Mouse (Mus musculus) T-helper 17 cell (primary cell): ENCODE measurements around the gene Slc6a2.

Experiments used
- in situ Hi-C, 2 experiments: fragments of 300-600 bp; cut with MboI, MseI; formaldehyde crosslinking; loops; 1 replicate in 1 of 2; 2 replicates in 1 of 2; pipeline ENCODE4 v1.15.1; 2025; ENCODE audit warnings: high pct_unique_total_duplicates in 2 of 2

Gene Slc6a2

GRCm38 (mm10) chr8:93021738-93022137 lies 61.9 kb downstream of the Slc6a2 start:
- in situ Hi-C loops = loop anchor here in 1 of 2 experiments (5.0 to 25.0 kb wide), 2 partner anchors 76 to 1191 kb away; partner anchors contain the start of gene Nup93

- in situ Hi-C loops = no loop called here
Measured at GRCm38 (mm10) chr8:93030664-93031063, 70.8 kb downstream of the Slc6a2 start.

- in situ Hi-C loops = no loop called here
Measured at GRCm38 (mm10) chr8:93038831-93039230, 79.0 kb downstream of the Slc6a2 start.

DNA sequence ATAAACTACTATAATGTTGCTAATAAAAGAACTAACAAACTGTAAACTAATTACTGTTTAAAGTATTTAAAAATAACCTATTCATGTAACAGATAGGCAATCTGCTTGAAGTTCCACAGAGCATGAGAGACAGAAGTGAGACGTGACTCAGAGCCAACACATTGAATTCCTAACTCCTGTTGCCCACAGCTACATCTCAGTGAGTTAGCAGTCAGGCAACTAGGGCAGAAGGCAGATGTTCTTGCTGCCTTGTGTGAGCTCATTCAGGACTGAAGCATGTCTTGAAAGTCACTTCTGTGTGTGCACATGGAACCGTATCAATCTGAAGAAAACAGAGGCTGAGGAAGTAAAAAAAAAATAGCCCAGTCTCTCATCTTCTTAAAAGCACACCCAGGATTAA lies 80.4 kb downstream of the Slc6a2 start:
- in situ Hi-C loops = no loop called here

DNA sequence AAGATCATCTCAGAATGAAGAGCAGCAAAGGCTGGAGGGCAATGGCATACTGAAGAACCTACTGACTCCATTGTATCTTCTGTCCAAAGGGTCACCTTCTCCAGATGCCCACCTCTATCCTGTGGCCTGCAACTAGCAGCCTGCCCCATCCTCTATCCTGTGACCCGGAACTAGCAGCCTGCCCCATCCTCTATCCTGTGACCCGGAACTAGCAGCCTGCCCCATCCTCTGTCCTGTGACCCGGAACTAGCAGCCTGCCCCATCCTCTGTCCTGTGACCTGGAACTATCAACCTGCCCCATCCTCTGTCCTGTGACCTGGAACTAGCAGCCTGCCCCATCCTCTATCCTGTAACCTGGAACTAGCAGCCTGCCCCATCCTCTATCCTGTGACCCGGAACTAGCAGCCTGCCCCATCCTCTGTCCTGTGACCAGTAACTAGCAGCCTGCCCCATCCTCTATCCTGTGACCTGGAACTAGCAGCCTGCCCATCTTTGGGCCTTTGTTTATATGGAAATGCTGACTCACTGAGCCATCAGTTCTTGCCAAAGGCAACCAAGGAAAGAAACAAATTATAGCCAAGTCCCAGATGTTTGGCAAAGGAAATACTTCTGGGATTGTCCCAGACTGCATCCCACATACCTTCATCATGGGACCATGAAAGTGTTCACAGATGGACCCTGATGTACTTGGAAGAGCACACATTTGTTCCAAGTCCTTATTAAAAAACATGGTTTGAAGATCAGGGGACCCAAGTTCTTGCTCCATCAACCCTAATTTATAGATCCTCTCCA lies 81.1 kb downstream of the Slc6a2 start:
- in situ Hi-C loops = no loop called here

DNA sequence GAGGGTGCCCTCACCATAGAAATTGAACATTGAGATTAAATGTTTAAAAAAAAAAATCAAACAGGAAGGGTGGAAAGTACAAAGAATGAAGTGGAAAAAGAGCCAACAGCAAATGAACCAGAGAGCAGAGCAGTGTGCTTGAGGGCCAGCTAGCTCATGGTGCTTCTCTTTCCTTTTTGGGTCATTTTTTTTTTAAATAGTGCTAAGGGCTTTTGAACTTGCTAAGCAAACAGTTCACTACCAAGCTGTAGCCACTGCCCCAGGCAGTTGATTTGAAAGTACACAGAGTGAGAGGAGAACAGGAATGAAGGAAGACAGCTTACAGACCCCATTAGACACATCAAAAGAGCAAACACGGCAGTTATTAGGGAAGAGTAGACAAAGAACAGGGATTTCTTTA lies 83.2 kb downstream of the Slc6a2 start:
- in situ Hi-C loops = no loop called here

DNA sequence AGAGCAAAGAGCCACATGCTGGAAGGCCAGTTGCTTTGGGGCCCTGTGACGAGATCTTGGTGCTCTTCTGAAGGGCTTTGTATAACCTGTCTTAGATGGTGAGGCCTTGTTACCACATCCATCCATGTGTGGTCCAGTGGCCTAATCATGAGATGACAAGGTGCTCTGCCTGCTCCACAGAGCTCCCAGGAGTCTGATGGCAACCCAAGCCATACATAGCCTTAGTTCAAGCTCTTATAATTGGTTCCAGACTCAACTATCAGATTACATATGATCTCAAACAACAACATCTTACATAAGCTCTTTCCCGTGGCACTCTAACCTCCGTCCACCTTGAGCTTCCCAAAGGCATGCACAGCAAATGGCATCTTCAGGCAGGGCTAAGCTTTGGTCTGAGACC lies 88.2 kb downstream of the Slc6a2 start, which contains the start of gene Ces1a:
Gene Ces1a, minus strand, starts transcription at position 101 of the 400 bp plus-strand sequence.
- in situ Hi-C loops = no loop called here

- in situ Hi-C loops = no loop called here
Measured at GRCm38 (mm10) chr8:93048510-93049416, 88.9 kb downstream of the Slc6a2 start.
